Mouse (Mus musculus): ENCODE data around the gene Tkfc. TPM values are rescaled to one million over a fixed set of nuclear protein-coding genes. Genes with fewer than 3 reads are reported as not detected.

The Tkfc gene
- total RNA-seq (2021) = 10 to 100 TPM; 16.6 to 17.7 TPM
- long read RNA-seq, experiment 1, partial matches to known transcripts = 0 of 13 reads
- long read RNA-seq, experiment 1, other reads (novel, unspliced or antisense) = 9 of 13 reads
- long read RNA-seq, experiment 2, partial matches to known transcripts = 0 of 8 reads
- long read RNA-seq, experiment 2, other reads (novel, unspliced or antisense) = 5 of 8 reads

GRCm38 (mm10) chr19:10605293-10605900, at the start of gene Tkfc, which contains the start of gene Ddb1:
TSS of gene Tkfc (minus strand) at chr19:10605654.
TSS of gene Ddb1 (plus strand) at chr19:10605327.
- intact Hi-C loops (cut with DNase I) = loop anchor here (1.0 to 5.0 kb wide), 3 partner anchors 28 to 78 kb away; partner anchors contain the start of genes Cpsf7, Cyb561a3, Sdhaf2 and Tmem138
- DNase-seq (ENCODE audit: extremely low spot score in 1 of 2, low spot score in 2 of 2) = peak; percentile 99
- H3K4me3 ChIP-seq = peak within 1 kb of the TSS; percentile 93
- TF ChIP-seq CTCF (IDR thresholded peaks at IDR 0.05) = peak; percentile 64
- peak within 1 kb of the TSS; percentile 96 for H3K27ac ChIP-seq

- intact Hi-C loops (cut with DNase I) = no loop called here
- Histone ChIP-seq H3K4me3 (no peak overlapping the region), H3K27ac (no peak overlapping the region)
- no peak for DNase-seq (ENCODE audit: extremely low spot score in 1 of 2, low spot score in 2 of 2)
- no peak for TF ChIP-seq CTCF (IDR thresholded peaks at IDR 0.05)
These were observed 42.7 kb upstream of the Tkfc start for GRCm38 (mm10) chr19:10648156-10648555.

DNA sequence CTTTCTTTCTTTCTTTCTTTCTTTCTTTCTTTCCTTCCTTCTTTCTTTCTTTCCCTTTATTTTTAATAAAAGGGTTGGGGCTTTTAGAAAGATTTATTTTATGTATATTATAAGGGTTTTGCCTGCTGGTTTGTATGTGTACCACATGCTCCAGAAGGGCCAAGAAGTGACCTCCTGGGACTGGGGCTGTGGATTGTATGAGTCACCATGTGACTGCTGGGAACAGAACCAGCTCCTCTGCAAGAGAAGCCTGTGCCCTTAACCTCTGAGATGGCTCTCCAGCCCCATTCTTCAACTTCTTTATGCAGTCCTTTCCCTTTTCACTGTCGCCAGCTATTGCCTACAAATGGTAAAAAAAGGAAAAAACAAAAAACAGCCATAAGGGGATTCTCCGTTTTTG, 40.2 kb upstream of the Tkfc start:
- TF ChIP-seq CTCF (IDR thresholded peaks at IDR 0.05) = no peak
- intact Hi-C loops (cut with DNase I) = no loop called here
- DNase-seq (ENCODE audit: extremely low spot score in 1 of 2, low spot score in 2 of 2) = no peak
- Histone ChIP-seq H3K27ac (no peak overlapping the region), H3K4me3 (no peak overlapping the region)

GRCm38 (mm10) chr19:10640589-10641378, 35.3 kb upstream of the Tkfc start:
- H3K4me3 ChIP-seq = no peak overlapping the region
- no peak overlapping the region for H3K27ac ChIP-seq
- TF ChIP-seq CTCF (IDR thresholded peaks at IDR 0.05) = no peak
- DNase-seq (ENCODE audit: extremely low spot score in 1 of 2, low spot score in 2 of 2) = no peak
- intact Hi-C loops (cut with DNase I) = no loop called here

- DNase-seq (ENCODE audit: extremely low spot score in 1 of 2, low spot score in 2 of 2) = no peak
- Histone ChIP-seq H3K27ac (no peak overlapping the region), H3K4me3 (no peak overlapping the region)
- intact Hi-C loops (cut with DNase I) = no loop called here
- TF ChIP-seq CTCF (IDR thresholded peaks at IDR 0.05) = no peak
These were observed 34.6 kb upstream of the Tkfc start for GRCm38 (mm10) chr19:10640080-10640479.

DNA sequence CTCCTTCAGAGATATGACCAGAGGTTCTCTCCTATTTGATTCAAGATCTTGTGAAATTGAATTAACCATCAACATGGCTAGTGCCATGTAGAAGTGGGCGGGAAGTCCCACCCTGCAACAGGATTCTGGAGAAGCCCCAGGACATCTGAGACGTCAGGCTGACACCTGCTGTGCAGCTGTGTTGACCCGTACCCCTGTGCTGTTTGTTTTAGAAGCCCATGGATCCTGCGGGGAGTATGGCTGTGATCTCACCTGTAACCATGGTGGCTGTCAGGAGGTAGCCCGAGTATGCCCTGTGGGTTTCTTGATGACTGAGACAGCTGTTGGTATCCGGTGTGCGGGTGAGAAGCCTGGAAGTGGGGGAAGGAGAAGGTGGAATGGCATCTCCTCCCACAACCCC, 32.4 kb upstream of the Tkfc start:
- no peak overlapping the region for H3K4me3 ChIP-seq
- no peak for DNase-seq (ENCODE audit: extremely low spot score in 1 of 2, low spot score in 2 of 2)
- intact Hi-C loops (cut with DNase I) = no loop called here
- no peak overlapping the region for H3K27ac ChIP-seq
- TF ChIP-seq CTCF (IDR thresholded peaks at IDR 0.05) = no peak

DNA sequence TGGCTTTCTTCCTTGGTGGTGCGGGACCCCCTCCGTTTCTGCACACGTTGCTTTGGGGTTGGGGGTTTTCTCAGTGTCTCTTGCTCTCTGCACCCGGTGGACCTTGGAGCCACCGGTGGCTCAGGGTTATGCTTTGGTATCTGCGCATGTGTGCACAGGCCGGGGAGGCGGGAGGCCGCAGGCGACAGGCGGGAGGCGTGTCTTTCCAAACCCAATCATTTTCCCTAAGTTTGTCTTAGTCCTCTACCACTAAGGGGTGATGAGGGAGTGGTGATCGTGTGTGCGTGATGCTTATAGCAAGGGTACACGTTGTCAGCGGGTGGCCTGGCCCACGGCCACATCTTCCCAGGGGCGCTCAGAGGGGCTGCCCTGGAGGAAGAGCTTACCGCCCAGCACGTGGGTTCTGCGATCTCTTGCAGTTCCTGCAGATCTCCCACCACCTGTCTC, 29.4 kb upstream of the Tkfc start:
- DNase-seq (ENCODE audit: extremely low spot score in 1 of 2, low spot score in 2 of 2) = peak; percentile 60 to 64
- H3K27ac ChIP-seq = peak overlapping the region; percentile 50; the same call in 1 of the 2 replicates
- TF ChIP-seq CTCF (IDR thresholded peaks at IDR 0.05) = no peak
- intact Hi-C loops (cut with DNase I) = no loop called here
- peak overlapping the region; percentile 53 for H3K4me3 ChIP-seq

DNA sequence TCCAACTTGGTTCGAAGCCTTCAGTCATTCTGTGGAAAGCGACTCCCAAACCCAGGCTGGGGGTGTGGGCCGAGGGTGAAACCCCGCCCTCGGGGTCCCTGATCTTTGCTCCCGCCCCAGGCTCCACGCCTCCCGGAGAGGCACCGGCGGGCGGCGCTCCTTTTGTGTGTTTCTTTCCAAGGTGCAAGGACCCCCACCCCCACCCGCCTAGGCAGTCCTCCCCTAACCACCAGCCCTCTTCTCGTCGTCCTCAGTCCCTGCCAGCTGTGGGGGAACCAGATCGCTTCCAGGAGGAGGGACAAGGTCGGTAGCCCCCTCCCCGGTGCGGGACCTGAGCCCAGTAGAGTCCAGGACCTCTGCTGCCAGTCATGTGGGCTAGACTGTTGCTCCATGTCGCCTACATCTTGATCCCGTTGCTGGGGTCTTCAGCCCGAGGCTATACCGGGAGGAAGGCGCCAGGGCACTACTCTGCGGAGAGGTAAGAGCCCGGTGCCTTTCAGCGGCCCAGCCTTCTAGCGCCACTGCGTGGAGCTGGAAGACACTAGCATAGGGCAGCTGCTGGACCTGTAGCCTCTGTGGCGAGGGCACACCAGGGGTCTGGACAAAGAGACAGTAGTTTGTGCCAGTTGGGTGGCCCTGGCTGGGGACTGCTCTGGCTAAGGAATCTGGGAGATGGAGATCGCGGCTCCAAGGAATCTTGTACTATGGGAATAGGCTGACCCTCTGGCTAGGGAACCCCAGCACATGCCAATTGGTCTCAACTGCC, 28.8 kb upstream of the Tkfc start, which contains the start of gene Vwce:
TSS of gene Vwce (plus strand) at position 108 of the 766 bp plus-strand sequence.
- intact Hi-C loops (cut with DNase I) = no loop called here
- TF ChIP-seq CTCF (IDR thresholded peaks at IDR 0.05) = peak; percentile 37
- peak within 1 kb of the TSS; percentile 53 for H3K4me3 ChIP-seq
- peak; percentile 26 to 36 for DNase-seq (ENCODE audit: extremely low spot score in 1 of 2, low spot score in 2 of 2)
- H3K27ac ChIP-seq = peak within 1 kb of the TSS; percentile 50; the same call in 1 of the 2 replicates

DNA sequence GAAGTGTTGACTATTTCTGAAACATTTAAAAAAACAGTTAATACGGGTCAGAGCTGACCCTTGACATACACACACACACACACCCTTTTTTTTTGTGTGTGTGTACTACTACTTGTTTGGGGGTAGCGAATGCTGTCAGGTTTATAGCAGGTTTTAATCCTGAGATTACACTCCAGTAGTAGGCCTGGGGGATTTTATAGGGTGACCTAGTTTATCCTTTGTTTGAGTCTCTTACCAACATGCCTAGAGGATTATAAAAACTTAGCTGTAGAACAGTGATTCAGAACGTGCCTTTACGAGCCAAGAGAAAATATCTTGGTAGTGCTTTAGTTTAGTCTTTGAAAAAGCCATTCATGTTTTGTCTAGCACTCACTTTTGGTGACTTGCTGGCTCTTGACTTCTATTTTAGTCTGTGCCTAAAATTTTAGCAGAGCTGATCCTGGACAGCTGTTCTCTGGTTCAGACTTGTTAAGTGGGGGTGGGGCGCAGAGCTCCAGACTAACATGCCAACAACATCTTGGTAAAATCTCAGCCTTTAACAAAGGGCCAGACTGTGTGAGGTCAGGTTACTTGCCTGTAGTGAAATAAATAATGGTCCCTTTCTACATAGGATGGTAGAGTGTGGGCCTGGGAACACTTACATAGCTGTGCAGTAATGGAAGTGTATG, 3.3 kb upstream of the Tkfc start:
- intact Hi-C loops (cut with DNase I) = loop anchor here (5.0 kb wide), 1 partner anchor 81 kb away; the partner anchor contains the start of genes Cpsf7 and Sdhaf2
- no peak overlapping the region for H3K4me3 ChIP-seq
- TF ChIP-seq CTCF (IDR thresholded peaks at IDR 0.05) = no peak
- no peak overlapping the region for H3K27ac ChIP-seq
- no peak for DNase-seq (ENCODE audit: extremely low spot score in 1 of 2, low spot score in 2 of 2)

GRCm38 (mm10) chr19:10605901-10606622, 608 bp upstream of the Tkfc start:
- intact Hi-C loops (cut with DNase I) = loop anchor here (1.0 to 5.0 kb wide), 3 partner anchors 29 to 79 kb away; partner anchors contain the start of genes Cpsf7, Cyb561a3, Sdhaf2 and Tmem138
- Histone ChIP-seq H3K4me3 (peak overlapping the region; percentile 93), H3K27ac (peak overlapping the region; percentile 89)
- DNase-seq (ENCODE audit: extremely low spot score in 1 of 2, low spot score in 2 of 2) = no peak
- TF ChIP-seq CTCF (IDR thresholded peaks at IDR 0.05) = no peak
